Mouse (Mus musculus) neural tube, embryonic 14.5 days (tissue): Measurements from ENCODE around the gene Gpx2. TPM values are rescaled to one million over a fixed set of nuclear protein-coding genes. Genes with fewer than 3 reads are reported as not detected.
"Not testable (repeated sequence)": the region's sequence is repeated elsewhere in the genome, so short reads cannot be mapped to it uniquely, and the experiment has no call there.

Experiments used
- ATAC-seq: fragments of 200-750 bp; cut with Nextera tagmentation; 2 replicates; pipeline ENCODE4 v1.8.0; 2017; ENCODE audit warnings: low read depth, mild to moderate bottlenecking, moderate TSS enrichment, moderate library complexity
- H3K27ac ChIP-seq: fragments of 300-500 bp; sonication (generic); 2 replicates; pipeline ENCODE4 v1.5.1; 2014; ENCODE audit warnings: low read depth, mild to moderate bottlenecking, control low read depth, low read length, moderate library complexity, mixed read lengths
- H3K27me3 ChIP-seq: fragments of 300-500 bp; sonication (generic); 2 replicates; pipeline ENCODE4 v1.6.1; 2014; ENCODE audit warnings: low read length; ENCODE audit not compliant: control insufficient read depth, insufficient read depth
- H3K36me3 ChIP-seq: fragments of 300-500 bp; sonication (generic); 2 replicates; pipeline ENCODE4 v1.6.1; 2014; ENCODE audit warnings: low read length, mixed read lengths; ENCODE audit not compliant: control insufficient read depth, insufficient read depth
- H3K4me1 ChIP-seq: fragments of 300-500 bp; sonication (generic); 2 replicates; pipeline ENCODE4 v1.6.1; 2014; ENCODE audit warnings: low read length; ENCODE audit not compliant: control insufficient read depth, insufficient read depth
- H3K4me2 ChIP-seq: fragments of 300-500 bp; sonication (generic); 2 replicates; pipeline ENCODE4 v1.6.1; 2014; ENCODE audit warnings: mild to moderate bottlenecking, low read depth, low read length, control low read depth
- H3K4me3 ChIP-seq: fragments of 300-500 bp; sonication (generic); 2 replicates; pipeline ENCODE4 v1.5.1; 2014; ENCODE audit warnings: low read depth, low read length, control low read depth, mixed read lengths
- H3K9ac ChIP-seq: fragments of 300-500 bp; sonication (generic); replicated peaks from 2 replicates; pipeline ENCODE4 v1.6.1; 2014; ENCODE audit warnings: low read depth, mild to moderate bottlenecking, control low read depth, low read length, mixed read lengths
- H3K9me3 ChIP-seq: fragments of 300-500 bp; sonication (generic); 2 replicates; pipeline ENCODE4 v1.6.1; 2016; ENCODE audit warnings: low read length; ENCODE audit not compliant: control insufficient read depth
- WGBS: fragments of 180-500 bp; shearing (Covaris S2); extraction: QIAGEN DNeasy Blood & Tissue Kit; methylation state at CpG from one replicate; pipeline ENCODE4 v1.1.7; 2014; 5-methylcytosine and 5-hydroxymethylcytosine counted together
- polyA plus RNA-seq: library from polyadenylated mRNA; unstranded; fragments of >200 nt; fragmentation: Nextera tagmentation; extraction: Ambion mirVana; gene quantifications from 2 replicates; pipeline ENCODE4 v1.2.1, GENCODE M21; 2014

Gene Gpx2
- polyA plus RNA-seq, 1 experiment from 2014 or later: not detected

- not testable (repeated sequence) for H3K9ac ChIP-seq, ATAC-seq, H3K36me3 ChIP-seq, H3K9me3 ChIP-seq, H3K27me3 ChIP-seq, H3K4me1 ChIP-seq, H3K4me3 ChIP-seq, H3K4me2 ChIP-seq, H3K27ac ChIP-seq
- WGBS: 50% methylated on average over 14 of the region's 14 CpGs
Observed at GRCm38 (mm10) chr12:76792540-76792939, 2.8 kb downstream of the Gpx2 start.

GRCm38 (mm10) chr12:76790446-76791084 is 4.8 kb downstream of the Gpx2 start:
- 60% methylated on average over 8 of the region's 8 CpGs for WGBS
- no peak overlapping the region for H3K4me3 ChIP-seq

GRCm38 (mm10) chr12:76784056-76784619 is 11.2 kb downstream of the Gpx2 start:
- Histone ChIP-seq H3K9ac (no peak overlapping the region), H3K9me3 (no peaks in the 10 kb centered on the region), H3K4me1 (no peaks in the 10 kb centered on the region), H3K4me2 (no peak overlapping the region), H3K36me3 (no peaks in the 10 kb centered on the region), H3K27ac (no peak overlapping the region), H3K27me3 (no peaks in the 10 kb centered on the region), H3K4me3 (no peak overlapping the region)
- WGBS: 79% methylated on average over 10 of the region's 10 CpGs
- no peak for ATAC-seq

More at GRCm38 (mm10) chr12:76790446-76791084, 4.8 kb downstream of the Gpx2 start:
- Histone ChIP-seq H3K4me2 (no peak overlapping the region), H3K9me3 (no peaks in the 10 kb centered on the region), H3K27me3 (no peaks in the 10 kb centered on the region), H3K27ac (no peak overlapping the region), H3K4me1 (no peaks in the 10 kb centered on the region), H3K9ac (no peak overlapping the region), H3K36me3 (no peaks in the 10 kb centered on the region)
- ATAC-seq: no peak

GRCm38 (mm10) chr12:76780639-76781468 is 14.5 kb downstream of the Gpx2 start:
- H3K36me3 ChIP-seq: no peaks in the 10 kb centered on the region
- no peak overlapping the region for H3K9ac ChIP-seq
- 71% methylated on average over 12 of the region's 12 CpGs for WGBS
- H3K9me3 ChIP-seq: no peaks in the 10 kb centered on the region
- no peak for ATAC-seq
- no peak overlapping the region for H3K27ac ChIP-seq
- H3K27me3 ChIP-seq: no peaks in the 10 kb centered on the region
- H3K4me1 ChIP-seq: no peaks in the 10 kb centered on the region
- H3K4me3 ChIP-seq: no peak overlapping the region
- H3K4me2 ChIP-seq: no peak overlapping the region

GRCm38 (mm10) chr12:76779951-76780350 is 15.4 kb downstream of the Gpx2 start:
- Histone ChIP-seq H3K4me2 (no peak overlapping the region), H3K4me1 (no peaks in the 10 kb centered on the region), H3K4me3 (no peak overlapping the region), H3K27me3 (no peaks in the 10 kb centered on the region), H3K9me3 (no peaks in the 10 kb centered on the region), H3K9ac (no peak overlapping the region), H3K36me3 (no peaks in the 10 kb centered on the region), H3K27ac (no peak overlapping the region)
- WGBS: 68% methylated on average over 5 of the region's 5 CpGs
- no peak for ATAC-seq

- no peaks in the 10 kb centered on the region for H3K9me3 ChIP-seq
- no peak overlapping the region for H3K9ac ChIP-seq
- no peak for ATAC-seq
- H3K4me3 ChIP-seq: no peak overlapping the region
- no peaks in the 10 kb centered on the region for H3K27me3 ChIP-seq
- H3K27ac ChIP-seq: no peak overlapping the region
- 82% methylated on average over 10 of the region's 10 CpGs for WGBS
- H3K36me3 ChIP-seq: no peaks in the 10 kb centered on the region
- no peak overlapping the region for H3K4me2 ChIP-seq
- no peaks in the 10 kb centered on the region for H3K4me1 ChIP-seq
Observed at GRCm38 (mm10) chr12:76778305-76779083, 16.9 kb downstream of the Gpx2 start.

- Histone ChIP-seq H3K4me1 (no peaks in the 10 kb centered on the region), H3K9ac (no peak overlapping the region), H3K4me2 (no peak overlapping the region), H3K36me3 (no peaks in the 10 kb centered on the region), H3K27ac (no peak overlapping the region), H3K9me3 (no peaks in the 10 kb centered on the region), H3K4me3 (no peak overlapping the region), H3K27me3 (no peaks in the 10 kb centered on the region)
- ATAC-seq: no peak
Observed at GRCm38 (mm10) chr12:76777845-76778244, 17.5 kb downstream of the Gpx2 start.

GRCm38 (mm10) chr12:76776898-76777297 is 18.5 kb downstream of the Gpx2 start:
- ATAC-seq: no peak
- H3K4me3 ChIP-seq: no peak overlapping the region
- 95% methylated on average over 5 of the region's 5 CpGs for WGBS
- no peak overlapping the region for H3K27ac ChIP-seq
- H3K36me3 ChIP-seq: no peaks in the 10 kb centered on the region
- H3K4me1 ChIP-seq: no peaks in the 10 kb centered on the region
- no peak overlapping the region for H3K9ac ChIP-seq
- H3K27me3 ChIP-seq: no peaks in the 10 kb centered on the region
- no peaks in the 10 kb centered on the region for H3K9me3 ChIP-seq
- no peak overlapping the region for H3K4me2 ChIP-seq
